In the genomic region with DNA sequence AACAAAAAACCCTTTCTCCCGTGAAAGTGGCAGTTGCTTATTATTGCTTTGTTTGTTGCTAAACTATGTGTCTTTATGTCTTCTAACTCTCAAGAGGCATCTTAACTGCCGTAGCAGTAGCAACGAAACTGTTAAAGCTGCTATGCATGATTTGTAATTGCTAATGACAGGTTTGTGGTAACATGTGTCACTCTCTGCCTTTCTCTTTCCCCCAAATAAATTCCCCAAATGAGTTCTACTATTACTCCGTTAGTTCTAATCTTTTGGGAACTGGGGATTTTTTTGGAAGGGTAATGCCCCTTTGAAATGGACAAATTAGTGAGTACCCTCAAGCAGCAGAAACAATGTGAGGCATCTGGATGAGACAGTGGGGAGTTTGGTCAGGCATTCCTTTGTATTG, we compare ENCODE assay signal across 18 mouse cellular contexts. TPM values are rescaled to one million over a fixed set of nuclear protein-coding genes. Genes with fewer than 3 reads are reported as not detected.
"Had no signal": no experiment of that assay in that cellular context is flagged by ENCODE, and none has a peak within 500 bp of the region (broad histone marks: within the 10 kb centered on the region; RNA-seq: fewer than 3 reads in every experiment).

No protein-coding gene starts in this region.

- H3K36me3 ChIP-seq: lung, embryonic 15.5 days; midbrain, embryonic 12.5 days; stomach, embryonic 15.5 days had no signal

- ATAC-seq: midbrain, embryonic 16.5 days had no signal

- H3K4me1 ChIP-seq: lung, embryonic 15.5 days; midbrain, embryonic 12.5 days; stomach, embryonic 15.5 days had no signal

- H3K4me2 ChIP-seq: lung, embryonic 15.5 days; midbrain, embryonic 12.5 days; stomach, embryonic 15.5 days had no signal

- H3K9ac ChIP-seq: liver, embryonic 14.5 days; lung, embryonic 15.5 days; midbrain, embryonic 12.5 days; stomach, embryonic 15.5 days had no signal

- H3K27ac ChIP-seq: kidney, postnatal 0 days; left cerebral cortex, adult 2 months; liver, embryonic 14.5 days; lung, embryonic 15.5 days; stomach, embryonic 15.5 days had no signal

- H3K27me3 ChIP-seq: lung, embryonic 15.5 days had no signal

- H3K9me3 ChIP-seq: lung, embryonic 15.5 days; midbrain, embryonic 12.5 days; stomach, embryonic 15.5 days had no signal

- DNase-seq: kidney, adult 2 months; kidney, postnatal 25 days; layer of hippocampus, postnatal 36 days; lung, adult 18-20 months; lung, postnatal 10 days; lung, postnatal 36 days; right cerebral cortex, postnatal 25 days; spleen, adult 18-20 months; thymus, postnatal 25 days had no signal

- H3K4me3 ChIP-seq: left cerebral cortex, adult 2 months; lung, embryonic 15.5 days; midbrain, embryonic 12.5 days; stomach, embryonic 15.5 days had no signal

RNA-seq across cellular contexts. Expression of a gene that starts 55.9 kb away (rescaled TPM):
- total RNA-seq: megakaryocyte-erythroid progenitor cell, adult 5-6 weeks; monocyte, adult 5-6 weeks had no signal
